Mouse (Mus musculus): Measurements from ENCODE around the gene Timd2.
"Not testable (repeated sequence)": the region's sequence is repeated elsewhere in the genome, so short reads cannot be mapped to it uniquely, and the experiment has no call there.

Timd2 gene

GRCm38 (mm10) chr11:46663215-46663614 is 43.6 kb downstream of the Timd2 start:
- no peak for DNase-seq (ENCODE audit: low spot score)

DNA sequence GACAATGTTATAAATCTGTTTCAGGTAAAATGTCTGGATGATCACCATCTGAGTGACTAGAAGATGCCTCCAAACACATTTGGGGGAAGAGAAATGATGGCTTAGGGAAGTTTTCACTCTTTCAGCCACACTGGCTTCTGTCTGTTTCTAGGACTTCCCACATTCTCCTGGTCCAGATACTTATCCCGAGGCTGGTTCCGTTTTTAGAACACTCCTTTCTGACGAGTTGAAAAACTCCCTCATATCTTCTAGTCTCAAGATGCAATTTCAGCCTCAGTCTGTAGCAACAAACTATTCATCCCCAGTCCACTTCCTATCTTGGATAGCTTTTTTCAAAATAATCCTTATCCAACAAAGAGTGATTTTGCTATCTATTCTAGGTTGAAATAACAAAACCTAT is 54.4 kb downstream of the Timd2 start:
- no peak for DNase-seq (ENCODE audit: low spot score)

GRCm38 (mm10) chr11:46649655-46650054 is 57.2 kb downstream of the Timd2 start:
- not testable (repeated sequence) for DNase-seq (ENCODE audit: low spot score)

DNA sequence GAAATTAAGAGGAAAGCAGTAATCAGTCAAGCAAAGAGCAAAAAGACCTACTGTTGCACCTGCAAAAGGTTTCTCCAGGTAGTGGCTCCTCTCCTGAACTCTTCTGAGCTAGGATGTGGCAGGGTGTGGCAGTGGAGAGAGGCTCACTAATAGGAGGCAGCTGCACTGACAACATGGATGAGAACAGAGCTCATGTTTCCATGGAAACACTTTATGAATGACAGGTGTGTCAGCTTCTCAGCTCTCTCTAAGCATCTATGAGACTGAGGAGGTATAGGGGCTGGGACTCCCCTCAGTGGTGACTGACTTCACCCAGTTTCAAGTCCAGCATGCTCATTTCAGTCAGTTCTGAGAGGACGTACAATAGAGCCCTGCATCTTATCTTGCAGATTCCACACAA is 62.0 kb downstream of the Timd2 start:
- no peak for DNase-seq (ENCODE audit: low spot score)

DNA sequence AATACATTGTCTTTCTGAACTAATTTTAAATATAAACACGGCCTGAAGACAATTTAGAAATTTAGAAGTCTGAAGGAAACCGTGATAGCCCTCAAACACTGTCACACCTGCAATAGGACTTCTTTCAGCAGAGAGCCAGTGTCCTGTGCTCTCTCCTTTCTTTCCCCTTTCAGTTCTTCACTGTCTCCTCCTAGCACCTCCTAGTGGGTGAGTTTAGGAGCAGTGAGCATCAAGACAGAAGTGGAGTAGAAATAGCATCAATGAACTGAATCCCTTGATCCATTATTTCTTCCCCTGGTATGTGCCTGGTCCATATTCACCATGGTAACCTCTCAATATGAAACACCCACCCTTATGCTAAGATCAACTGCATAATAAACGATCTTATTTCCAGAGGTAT is 70.3 kb downstream of the Timd2 start:
- no peak for DNase-seq (ENCODE audit: low spot score)

DNA sequence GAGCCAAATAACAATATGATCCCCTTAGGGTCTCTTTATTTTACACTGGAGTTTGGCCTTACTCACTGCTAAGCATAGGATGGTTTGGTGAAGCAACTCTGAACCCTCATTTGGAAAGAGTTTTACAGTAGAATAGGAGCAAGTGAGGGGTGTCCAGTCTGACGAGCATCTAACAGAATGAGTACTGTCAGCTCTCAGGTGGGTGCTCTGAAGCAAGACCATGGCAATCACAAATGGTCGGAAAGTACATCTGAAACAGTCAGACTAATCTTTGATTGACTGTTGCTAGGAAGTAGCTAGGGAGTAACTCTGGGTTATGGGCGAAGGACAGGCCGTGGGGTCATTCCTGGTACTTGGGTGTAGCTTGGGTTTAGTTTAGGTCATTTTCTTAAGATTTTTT is 71.3 kb downstream of the Timd2 start:
- DNase-seq (ENCODE audit: low spot score), result not testable (repeated sequence)

DNA sequence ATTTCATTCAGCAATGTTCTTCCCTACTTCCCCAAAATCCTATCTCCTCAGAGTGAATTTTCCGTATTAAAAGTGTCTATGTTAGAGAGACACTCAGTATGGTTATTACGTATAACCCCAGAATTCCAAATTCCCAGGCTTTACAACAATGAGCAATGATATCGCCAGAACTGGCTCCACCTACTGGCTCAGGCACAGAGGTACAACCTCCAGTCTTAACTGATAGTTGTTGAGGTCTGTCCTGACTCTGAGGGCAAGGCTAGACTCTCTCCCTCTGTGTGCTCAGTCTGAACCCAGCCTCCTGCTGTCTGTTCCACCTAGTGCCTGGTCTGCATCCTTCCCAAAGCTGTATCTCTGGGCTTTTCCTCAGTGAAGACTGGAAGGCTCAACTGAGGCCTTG is 75.2 kb downstream of the Timd2 start:
- DNase-seq (ENCODE audit: low spot score), result no peak

- DNase-seq (ENCODE audit: low spot score), result no peak
Observed at GRCm38 (mm10) chr11:46629211-46629795, 77.6 kb downstream of the Timd2 start, which contains the start of gene Dppa1. Dppa1 (minus strand) TSS chr11:46629261.

DNA sequence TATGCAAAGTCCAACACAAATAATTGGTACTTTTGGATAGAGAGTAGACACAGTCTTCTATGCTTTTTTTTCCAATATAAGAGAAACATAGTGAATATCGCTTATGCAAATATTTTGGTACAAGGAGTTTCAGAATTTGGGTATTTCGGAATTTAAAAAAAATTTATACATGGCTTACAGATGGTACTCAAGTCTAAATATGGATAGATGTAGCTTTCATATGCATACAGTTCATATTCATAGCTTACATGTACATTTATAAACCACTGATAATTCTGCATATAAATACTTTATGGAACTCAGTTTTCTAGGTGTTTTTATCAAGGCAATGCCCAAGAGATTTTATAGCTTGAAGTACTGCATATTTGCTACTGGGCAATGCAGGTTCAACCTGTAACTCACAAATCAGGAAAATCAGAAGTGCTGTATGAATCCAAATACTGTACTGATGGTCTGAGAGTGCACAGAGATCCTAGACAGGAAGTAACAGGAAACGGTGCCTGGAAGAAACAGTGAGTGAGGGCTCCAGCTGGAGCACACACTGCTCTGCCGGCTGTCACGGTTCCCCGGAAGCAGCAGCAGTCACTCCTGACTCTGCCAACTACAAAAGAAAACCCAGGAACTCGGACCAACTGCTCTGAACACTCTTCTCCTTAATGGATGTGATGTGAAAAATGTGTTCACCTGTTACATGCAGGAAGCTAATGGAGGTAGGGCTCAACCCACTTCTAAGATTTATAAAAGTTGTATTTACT is 86.3 kb downstream of the Timd2 start:
- no peak for DNase-seq (ENCODE audit: low spot score)

- DNase-seq (ENCODE audit: low spot score), result no peak
Observed at GRCm38 (mm10) chr11:46619929-46620328, 86.9 kb downstream of the Timd2 start.

All from MN1 (cell line).